ENCODE assay signal across 22 mouse cellular contexts in the genomic region with DNA sequence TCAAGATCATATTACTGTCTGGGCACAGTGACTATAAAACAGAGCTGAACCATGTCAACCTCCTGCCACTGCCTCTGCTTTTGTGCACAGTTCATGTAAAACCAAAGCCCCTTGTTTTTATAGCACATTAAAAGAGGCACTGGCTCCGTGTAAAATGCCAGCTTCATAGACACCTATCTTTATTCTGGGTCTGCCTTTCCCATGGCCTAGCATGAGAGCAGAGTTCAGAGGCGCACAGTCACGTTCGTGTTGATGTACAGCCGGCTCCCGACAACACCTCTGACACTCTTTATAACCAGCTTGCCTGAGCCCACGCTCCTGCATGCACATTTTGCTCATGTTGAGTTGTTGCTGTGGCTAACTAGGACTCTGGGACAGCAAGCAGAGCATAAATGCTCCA.
"Had no signal": no experiment of that assay in that cellular context is flagged by ENCODE, and none has a peak within 500 bp of the region (broad histone marks: within the 10 kb centered on the region; RNA-seq: fewer than 3 reads in every experiment).

No protein-coding gene starts in this region.

- H3K4me1 ChIP-seq: liver, embryonic 12.5 days; liver, embryonic 15.5 days; lung, embryonic 15.5 days; stomach, embryonic 15.5 days had no signal

- H3K4me2 ChIP-seq: limb, embryonic 13.5 days; liver, embryonic 12.5 days; liver, embryonic 15.5 days; lung, embryonic 15.5 days; midbrain, embryonic 15.5 days; stomach, embryonic 15.5 days had no signal

- DNase-seq: kidney, adult 2 months; kidney, postnatal 25 days; layer of hippocampus, adult 9-11 months; liver; lung, adult 18-20 months; lung, postnatal 10 days; lung, postnatal 36 days; retina, postnatal 1 day; right cerebral cortex, postnatal 25 days; spleen, adult 18-20 months; thymus, postnatal 25 days had no signal

- H3K27ac ChIP-seq: kidney, postnatal 0 days; layer of hippocampus, adult 2 months; limb, embryonic 13.5 days; liver, embryonic 12.5 days; liver, embryonic 15.5 days; lung, embryonic 15.5 days; midbrain, embryonic 10.5 days; midbrain, embryonic 15.5 days; stomach, embryonic 15.5 days had no signal

- ATAC-seq: intestine, embryonic 16.5 days; liver, embryonic 12.5 days; midbrain, embryonic 15.5 days had no signal

- H3K4me3 ChIP-seq: layer of hippocampus, adult 2 months; limb, embryonic 13.5 days; liver, embryonic 12.5 days; liver, embryonic 15.5 days; lung, embryonic 15.5 days; megakaryocyte, embryonic 14.5 days; midbrain, embryonic 10.5 days; midbrain, embryonic 15.5 days; stomach, embryonic 15.5 days had no signal

- H3K9me3 ChIP-seq: limb, embryonic 13.5 days; liver, embryonic 12.5 days; liver, embryonic 15.5 days; lung, embryonic 15.5 days; megakaryocyte, embryonic 14.5 days; midbrain, embryonic 10.5 days; midbrain, embryonic 15.5 days; stomach, embryonic 15.5 days had no signal

- H3K36me3 ChIP-seq: liver, embryonic 15.5 days; lung, embryonic 15.5 days; midbrain, embryonic 10.5 days; midbrain, embryonic 15.5 days; stomach, embryonic 15.5 days had no signal

- H3K27me3 ChIP-seq: limb, embryonic 13.5 days; liver, embryonic 12.5 days; liver, embryonic 15.5 days; lung, embryonic 15.5 days; megakaryocyte, embryonic 14.5 days; midbrain, embryonic 15.5 days; stomach, embryonic 15.5 days had no signal

- H3K9ac ChIP-seq: liver, embryonic 12.5 days; liver, embryonic 15.5 days; lung, embryonic 15.5 days; midbrain, embryonic 15.5 days; stomach, embryonic 15.5 days had no signal
